Mouse (Mus musculus) neural tube, embryonic 11.5 days (tissue): Measurements from ENCODE around the gene Slc44a5. TPM values are rescaled to one million over a fixed set of nuclear protein-coding genes. Genes with fewer than 3 reads are reported as not detected.
"Not testable (repeated sequence)": the region's sequence is repeated elsewhere in the genome, so short reads cannot be mapped to it uniquely, and the experiment has no call there.

Experiments
- ATAC-seq: fragments of 200-750 bp; cut with Nextera tagmentation; 2 replicates; pipeline ENCODE4 v1.8.0; 2017; ENCODE audit warnings: moderate number of reproducible peaks, mild to moderate bottlenecking, moderate TSS enrichment, moderate library complexity; ENCODE audit not compliant: insufficient read depth, low FRiP score, low TSS enrichment
- DNase-seq: peaks from one replicate; pipeline ENCODE4 v3.0.0-alpha.2; 2015; ENCODE audit warnings: low spot score
- H3K27ac ChIP-seq: fragments of 300-500 bp; sonication (generic); 2 replicates; pipeline ENCODE4 v1.5.1; 2014; ENCODE audit warnings: low read depth, mild to moderate bottlenecking, low read length
- H3K27me3 ChIP-seq: fragments of 300-500 bp; sonication (generic); 2 replicates; pipeline ENCODE4 v1.6.1; 2014; ENCODE audit warnings: mild to moderate bottlenecking, low read length, mixed read lengths; ENCODE audit not compliant: control insufficient read depth, insufficient read depth
- H3K36me3 ChIP-seq: fragments of 300-500 bp; sonication (generic); 2 replicates; pipeline ENCODE4 v1.6.1; 2014; ENCODE audit warnings: mild to moderate bottlenecking, low read length, moderate library complexity, mixed read lengths; ENCODE audit not compliant: control insufficient read depth, insufficient read depth
- H3K4me1 ChIP-seq: fragments of 300-500 bp; sonication (generic); 2 replicates; pipeline ENCODE4 v1.6.1; 2014; ENCODE audit warnings: low read length, mixed read lengths; ENCODE audit not compliant: control insufficient read depth, insufficient read depth
- H3K4me2 ChIP-seq: fragments of 300-500 bp; sonication (generic); 2 replicates; pipeline ENCODE4 v1.6.1; 2014; ENCODE audit warnings: low read depth, mild to moderate bottlenecking, moderate library complexity
- H3K4me3 ChIP-seq: fragments of 300-500 bp; sonication (generic); 2 replicates; pipeline ENCODE4 v1.5.1; 2014; ENCODE audit warnings: low read depth, low read length
- H3K9ac ChIP-seq: fragments of 300-500 bp; sonication (generic); 2 replicates; pipeline ENCODE4 v1.6.1; 2014; ENCODE audit warnings: mild to moderate bottlenecking, low read length
- H3K9me3 ChIP-seq: fragments of 300-500 bp; sonication (generic); 2 replicates; pipeline ENCODE4 v1.6.1; 2016; ENCODE audit warnings: low read length; ENCODE audit not compliant: control insufficient read depth
- WGBS: fragments of 180-500 bp; shearing (Covaris S2); extraction: QIAGEN DNeasy Blood & Tissue Kit; methylation state at CpG from one replicate; pipeline ENCODE4 v1.1.7; 2014; 5-methylcytosine and 5-hydroxymethylcytosine counted together
- polyA plus RNA-seq: library from polyadenylated mRNA; unstranded; fragments of >200 nt; fragmentation: Nextera tagmentation; extraction: Ambion mirVana; gene quantifications from 2 replicates; pipeline ENCODE4 v1.2.1, GENCODE M21; 2014

Slc44a5 gene
- polyA plus RNA-seq, 1 experiment from 2014 or later, result 3.7 TPM

DNA sequence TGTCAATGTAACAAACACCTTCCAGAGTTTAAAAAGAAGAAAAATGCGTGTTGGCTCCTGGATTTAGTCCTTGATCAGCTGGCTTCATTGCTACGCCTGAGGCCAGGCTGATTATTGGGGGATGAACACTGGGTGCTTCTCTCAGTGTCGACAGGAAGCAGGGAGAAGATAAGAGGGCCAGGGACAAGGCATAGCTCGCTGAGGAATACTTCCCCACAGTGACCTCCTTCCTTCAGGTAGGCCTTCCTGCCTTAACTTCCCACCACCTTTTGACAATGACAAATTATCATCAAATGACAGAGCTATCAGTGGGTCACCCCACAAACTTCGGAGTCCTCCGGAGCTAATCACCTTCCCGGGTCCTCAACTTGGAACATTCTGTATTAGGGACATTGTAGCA lies 242.1 kb downstream of the Slc44a5 start:
- ATAC-seq, result no peak
- H3K4me2 ChIP-seq, result no peak overlapping the region
- H3K4me3 ChIP-seq, result no peak overlapping the region
- no peaks in the 10 kb centered on the region for H3K36me3 ChIP-seq
- WGBS, result 79% methylated on average over 7 of the region's 7 CpGs
- H3K27ac ChIP-seq, result no peak overlapping the region
- no peak overlapping the region for H3K9ac ChIP-seq
- H3K27me3 ChIP-seq, result no peaks in the 10 kb centered on the region
- H3K4me1 ChIP-seq, result peaks cover 3% of the 10 kb centered on the region; the same call in 1 of the 2 replicates
- no peak for DNase-seq
- no peaks in the 10 kb centered on the region for H3K9me3 ChIP-seq

DNA sequence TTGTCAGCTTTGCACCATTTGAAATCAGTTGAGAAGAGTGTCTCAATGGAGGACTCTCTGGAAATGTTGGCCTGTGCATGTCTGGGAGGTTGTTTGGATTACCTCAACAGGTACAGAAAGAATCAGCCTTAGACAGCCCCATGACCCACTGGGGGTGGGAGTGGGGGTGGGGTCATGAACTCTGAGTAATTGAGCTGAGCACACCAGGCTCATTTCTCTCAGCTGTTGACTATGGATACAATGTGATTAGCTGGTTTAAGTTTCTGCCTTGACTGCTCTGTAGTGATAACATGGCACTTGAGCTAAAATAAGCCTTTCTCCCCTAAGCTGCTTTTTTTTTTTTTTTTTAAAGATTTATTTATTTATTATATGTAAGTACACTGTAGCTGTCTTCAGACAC lies 242.5 kb downstream of the Slc44a5 start:
- Histone ChIP-seq H3K27ac (no peak overlapping the region), H3K4me2 (no peak overlapping the region), H3K9me3 (no peaks in the 10 kb centered on the region), H3K36me3 (no peaks in the 10 kb centered on the region), H3K4me1 (no peaks in the 10 kb centered on the region), H3K9ac (no peak overlapping the region), H3K4me3 (no peak overlapping the region), H3K27me3 (no peaks in the 10 kb centered on the region)
- ATAC-seq (no peak), DNase-seq (no peak)

DNA sequence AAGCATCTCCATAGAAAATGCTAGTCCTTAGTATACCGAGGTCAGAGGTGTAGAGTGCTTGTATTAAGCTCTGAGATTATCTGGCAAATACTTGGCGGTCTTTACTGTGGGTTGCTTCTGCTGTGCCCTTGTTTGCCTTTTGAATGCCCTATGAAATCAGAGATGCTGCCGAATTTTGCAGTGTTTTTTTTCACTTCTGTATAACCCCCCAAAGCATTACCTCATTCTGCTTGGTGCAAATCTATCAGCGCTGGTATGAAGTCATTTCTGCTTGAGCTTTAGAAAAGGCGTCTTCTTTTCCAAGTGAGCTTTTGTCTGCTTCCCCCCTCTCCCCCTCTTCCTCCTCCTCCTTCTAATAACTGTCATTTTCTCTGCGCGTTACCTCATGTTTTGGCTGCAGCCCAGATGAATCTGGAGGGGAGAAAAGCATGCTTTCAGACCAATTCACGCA lies 248.9 kb downstream of the Slc44a5 start:
- H3K4me3 ChIP-seq, result no peak overlapping the region
- no peaks in the 10 kb centered on the region for H3K4me1 ChIP-seq
- H3K9ac ChIP-seq, result no peak overlapping the region
- ATAC-seq (no peak), DNase-seq (no peak)
- H3K36me3 ChIP-seq, result no peaks in the 10 kb centered on the region
- H3K27ac ChIP-seq, result no peak overlapping the region
- H3K9me3 ChIP-seq, result no peaks in the 10 kb centered on the region
- no peak overlapping the region for H3K4me2 ChIP-seq
- H3K27me3 ChIP-seq, result no peaks in the 10 kb centered on the region
- WGBS, result 72% methylated on average over 8 of the region's 8 CpGs

DNA sequence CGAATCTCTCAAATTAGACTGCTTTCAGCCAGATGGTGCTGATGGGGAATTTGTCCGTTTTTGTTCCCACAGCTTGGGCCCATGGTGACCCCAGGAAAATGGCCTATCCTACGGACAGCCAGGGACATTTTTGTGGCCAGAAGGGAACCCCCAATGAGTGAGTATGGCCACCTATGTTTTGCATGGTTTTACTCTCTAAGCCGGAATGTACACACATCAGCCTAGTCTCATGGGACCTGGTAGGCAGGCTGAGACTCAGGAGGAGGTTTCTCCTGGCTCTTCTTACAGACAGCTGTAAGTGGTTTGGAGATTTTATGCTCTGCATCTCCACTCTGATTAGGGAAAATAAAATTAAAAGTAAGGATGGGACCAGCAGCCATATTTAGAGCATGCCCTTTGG lies 249.5 kb downstream of the Slc44a5 start:
- Histone ChIP-seq H3K9me3 (no peaks in the 10 kb centered on the region), H3K36me3 (no peaks in the 10 kb centered on the region), H3K4me3 (no peak overlapping the region), H3K4me1 (no peaks in the 10 kb centered on the region), H3K27me3 (no peaks in the 10 kb centered on the region), H3K4me2 (no peak overlapping the region), H3K9ac (no peak overlapping the region), H3K27ac (no peak overlapping the region)
- WGBS, result 60% methylated on average over 4 of the region's 4 CpGs
- ATAC-seq (no peak), DNase-seq (no peak)

DNA sequence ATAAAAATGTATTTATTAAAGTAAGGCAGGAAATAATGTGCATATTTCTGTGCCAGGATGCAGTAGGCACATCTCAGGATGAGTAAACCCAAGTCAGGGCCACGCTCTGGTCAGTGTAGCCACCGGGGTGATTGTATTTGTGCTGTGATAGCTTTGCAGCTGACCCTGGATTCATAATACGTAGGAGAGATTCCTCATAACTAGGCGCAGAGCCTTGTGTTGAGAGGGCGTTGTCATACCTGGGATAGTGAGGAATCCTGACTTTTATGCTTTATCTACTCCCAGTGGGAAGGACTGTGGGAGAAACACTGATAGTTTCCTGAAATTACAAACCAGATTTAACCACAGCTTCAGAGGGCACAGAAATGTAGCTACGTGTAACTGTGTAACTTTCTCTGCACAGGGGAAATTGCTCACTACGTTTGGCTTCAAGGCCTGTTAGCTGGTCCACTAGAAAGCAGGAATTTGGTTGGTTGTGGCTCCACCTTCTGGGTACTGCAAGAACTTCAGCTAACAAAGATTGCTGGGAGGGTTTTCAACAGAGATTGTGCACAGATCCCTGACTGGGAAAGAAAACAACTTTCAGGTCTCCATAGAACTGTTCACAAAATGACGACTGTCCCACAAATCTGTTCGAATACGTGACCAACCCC lies 253.0 kb downstream of the Slc44a5 start:
- H3K4me3 ChIP-seq, result no peak overlapping the region
- WGBS, result 54% methylated on average over 10 of the region's 10 CpGs
- H3K9me3 ChIP-seq, result no peaks in the 10 kb centered on the region
- H3K27me3 ChIP-seq, result no peaks in the 10 kb centered on the region
- no peak overlapping the region for H3K9ac ChIP-seq
- H3K27ac ChIP-seq, result no peak overlapping the region
- DNase-seq (peak; percentile 78), ATAC-seq (peak; percentile 69)
- H3K36me3 ChIP-seq, result no peaks in the 10 kb centered on the region
- H3K4me1 ChIP-seq, result no peaks in the 10 kb centered on the region
- H3K4me2 ChIP-seq, result no peak overlapping the region

DNA sequence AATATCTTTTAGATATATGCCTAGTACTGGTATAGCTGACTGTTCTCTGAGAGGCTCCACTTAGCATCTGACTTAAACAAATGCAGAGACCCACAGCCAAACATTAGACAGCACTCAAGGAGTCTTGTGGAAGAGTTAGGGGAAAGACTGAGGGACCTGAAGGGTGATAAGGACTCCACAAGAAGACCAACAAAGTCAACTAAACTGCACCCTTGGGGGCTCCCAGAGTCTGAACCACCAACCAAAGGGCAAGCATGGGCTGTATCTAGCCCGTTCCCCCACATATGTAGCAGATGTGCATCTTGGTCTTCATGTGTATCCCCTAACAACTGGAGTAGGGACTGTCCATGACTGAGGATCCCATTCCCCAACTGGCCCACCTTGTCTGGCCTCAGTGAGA lies 271.7 kb downstream of the Slc44a5 start:
- DNase-seq, result no peak
- Histone ChIP-seq H3K27ac (no peak overlapping the region), H3K4me3 (no peak overlapping the region), H3K27me3 (no peaks in the 10 kb centered on the region), H3K36me3 (no peaks in the 10 kb centered on the region), H3K4me1 (no peaks in the 10 kb centered on the region), H3K9ac (no peak overlapping the region), H3K4me2 (no peak overlapping the region), H3K9me3 (no peaks in the 10 kb centered on the region)
- no peak for ATAC-seq
- WGBS, result 72% methylated on average over 1 of the region's 1 CpGs

DNA sequence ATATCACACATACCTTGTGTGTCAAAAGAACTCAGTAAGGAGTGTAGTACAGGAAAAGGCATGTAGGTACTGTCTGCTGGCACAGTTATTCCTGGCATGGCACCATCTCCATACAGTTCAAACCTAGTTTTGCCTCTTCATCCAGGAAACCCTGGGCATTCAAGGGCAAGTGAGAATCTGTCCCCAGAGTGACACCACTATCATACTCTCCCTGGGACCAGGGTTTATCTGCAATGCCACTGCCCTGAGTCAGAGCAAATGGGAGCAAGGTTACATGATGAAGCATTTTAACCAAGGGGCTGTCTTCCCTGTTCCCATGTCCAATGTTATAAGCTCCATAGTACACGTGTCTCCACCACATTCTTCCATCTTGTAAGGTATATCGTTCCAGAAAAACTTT lies 278.2 kb downstream of the Slc44a5 start:
- ATAC-seq (no peak), DNase-seq (no peak)
- Histone ChIP-seq H3K9ac (no peak overlapping the region), H3K4me1 (no peaks in the 10 kb centered on the region), H3K27me3 (no peaks in the 10 kb centered on the region), H3K4me2 (no peak overlapping the region), H3K27ac (no peak overlapping the region), H3K9me3 (no peaks in the 10 kb centered on the region), H3K36me3 (no peaks in the 10 kb centered on the region), H3K4me3 (no peak overlapping the region)
- 80% methylated on average over 2 of the region's 2 CpGs for WGBS

DNA sequence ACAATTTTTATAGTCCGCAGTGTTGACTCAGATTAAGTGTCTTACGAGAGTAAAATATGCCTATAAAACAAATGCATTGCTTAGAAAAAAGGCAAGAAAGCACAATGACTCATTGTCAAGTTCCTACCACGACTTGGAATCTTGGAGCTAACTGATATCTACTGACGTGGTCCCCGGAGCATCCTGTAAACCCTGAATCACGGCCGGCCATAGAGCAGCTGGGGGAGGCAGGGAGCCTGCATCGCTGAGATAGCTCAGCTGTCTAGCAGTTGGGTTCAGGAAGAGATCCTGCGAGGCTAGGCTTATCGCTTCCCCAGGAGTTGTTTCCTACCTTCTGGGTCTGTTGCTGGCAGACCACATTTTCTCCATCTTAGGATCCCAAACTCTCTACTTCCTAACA lies 279.0 kb downstream of the Slc44a5 start:
- Histone ChIP-seq H3K27me3 (no peaks in the 10 kb centered on the region), H3K4me1 (no peaks in the 10 kb centered on the region)
- WGBS, result 82% methylated on average over 10 of the region's 10 CpGs

DNA sequence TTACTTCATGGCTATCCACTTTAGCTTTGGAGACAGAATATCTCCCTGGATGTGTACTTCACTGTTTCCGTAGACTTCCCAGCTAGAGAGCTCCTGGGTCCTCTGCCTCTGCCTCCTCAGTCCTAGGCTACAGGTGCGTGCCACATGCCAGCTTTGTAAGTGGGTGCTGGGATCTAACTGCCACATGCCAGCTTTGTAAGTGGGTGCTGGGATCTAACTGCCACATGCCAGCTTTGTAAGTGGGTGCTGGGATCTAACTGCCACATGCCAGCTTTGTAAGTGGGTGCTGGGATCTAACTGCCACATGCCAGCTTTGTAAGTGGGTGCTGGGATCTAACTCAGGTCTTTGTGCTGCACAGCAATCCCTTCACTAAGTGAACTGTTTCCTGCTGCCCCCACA lies 281.0 kb downstream of the Slc44a5 start:
- H3K36me3 ChIP-seq, ATAC-seq, DNase-seq, H3K4me1 ChIP-seq, H3K4me3 ChIP-seq, H3K27me3 ChIP-seq, H3K9me3 ChIP-seq, H3K4me2 ChIP-seq, H3K27ac ChIP-seq, H3K9ac ChIP-seq: not testable (repeated sequence)
- WGBS, result 91% methylated on average over 2 of the region's 2 CpGs

More for the DNA sequence above, 279.0 kb downstream of the Slc44a5 start:
- no peak overlapping the region for H3K9ac ChIP-seq
- H3K4me2 ChIP-seq, result no peak overlapping the region
- no peaks in the 10 kb centered on the region for H3K9me3 ChIP-seq
- H3K4me3 ChIP-seq, result no peak overlapping the region
- H3K36me3 ChIP-seq, result no peaks in the 10 kb centered on the region
- no peak for ATAC-seq
- no peak overlapping the region for H3K27ac ChIP-seq
- DNase-seq, result no peak
